Mouse (Mus musculus) limb, embryonic 12.5 days (tissue): ENCODE data around the gene Cog2. TPM values are rescaled to one million over a fixed set of nuclear protein-coding genes. Genes with fewer than 3 reads are reported as not detected.

Experiments used
- ATAC-seq: fragments of 200-750 bp; cut with Nextera tagmentation; 2 replicates; pipeline ENCODE4 v1.8.0; 2017; ENCODE audit warnings: low read depth, moderate TSS enrichment; ENCODE audit not compliant: insufficient number of reproducible peaks, insufficient read depth, low FRiP score, low TSS enrichment
- H3K27ac ChIP-seq: fragments of 300-500 bp; sonication (generic); 2 replicates; pipeline ENCODE4 v1.5.1; 2016; ENCODE audit warnings: mild to moderate bottlenecking, moderate library complexity
- H3K27me3 ChIP-seq: fragments of 300-500 bp; sonication (generic); 2 replicates; pipeline ENCODE4 v1.6.1; 2016; ENCODE audit warnings: mild to moderate bottlenecking, moderate library complexity
- H3K36me3 ChIP-seq: fragments of 300-500 bp; sonication (generic); 2 replicates; pipeline ENCODE4 v1.6.1; 2016; ENCODE audit warnings: mild to moderate bottlenecking, moderate library complexity
- H3K4me1 ChIP-seq: fragments of 300-500 bp; sonication (generic); replicated peaks from 2 replicates; pipeline ENCODE4 v1.6.1; 2016
- H3K4me2 ChIP-seq: fragments of 300-500 bp; sonication (generic); 2 replicates; pipeline ENCODE4 v1.6.1; 2016; ENCODE audit warnings: mild to moderate bottlenecking, moderate library complexity
- H3K4me3 ChIP-seq: fragments of 300-500 bp; sonication (generic); replicated peaks from 2 replicates; pipeline ENCODE4 v1.5.1; 2016; ENCODE audit warnings: mild to moderate bottlenecking
- H3K9ac ChIP-seq: fragments of 300-500 bp; sonication (generic); replicated peaks from 2 replicates; pipeline ENCODE4 v1.6.1; 2016; ENCODE audit warnings: mild to moderate bottlenecking, moderate library complexity
- H3K9me3 ChIP-seq: fragments of 300-500 bp; sonication (generic); 2 replicates; pipeline ENCODE4 v1.6.1; 2016; ENCODE audit warnings: mild to moderate bottlenecking, moderate library complexity
- WGBS: fragments of 180-500 bp; shearing (Covaris S2); methylation state at CpG from one replicate; pipeline ENCODE4 v1.1.7; 2016; 5-methylcytosine and 5-hydroxymethylcytosine counted together
- polyA plus RNA-seq: library from polyadenylated mRNA; unstranded; fragments of >200 nt; fragmentation: Nextera tagmentation; extraction: Ambion mirVana; gene quantifications from 2 replicates; pipeline ENCODE4 v1.2.1, GENCODE M21; 2016

Cog2 gene
- polyA plus RNA-seq, 1 experiment from 2014 or later = 42.8 TPM

DNA sequence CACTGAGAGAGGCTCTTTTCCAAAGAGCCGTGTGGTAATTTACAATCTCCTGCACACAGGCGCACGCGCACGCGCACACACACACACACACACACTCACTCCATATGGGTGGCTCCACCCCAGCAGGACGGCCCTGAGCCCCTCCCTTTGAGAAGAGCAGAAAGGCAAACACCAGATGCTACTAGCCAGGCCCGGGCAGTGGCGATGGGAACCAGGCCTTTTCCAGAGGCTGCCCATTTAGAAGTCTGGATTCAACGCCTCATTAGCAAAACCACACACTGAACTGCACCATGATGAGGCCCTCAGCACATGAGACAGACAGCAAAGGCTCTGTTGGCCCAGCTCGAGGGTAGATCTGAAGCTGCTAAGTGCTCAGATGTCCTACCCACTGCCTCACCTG lies 24.9 kb upstream of the Cog2 start:
- no peaks in the 10 kb centered on the region for H3K36me3 ChIP-seq
- H3K9me3 ChIP-seq = no peaks in the 10 kb centered on the region
- H3K9ac ChIP-seq = no peak overlapping the region
- no peaks in the 10 kb centered on the region for H3K27me3 ChIP-seq
- WGBS = 71% methylated on average over 11 of the region's 11 CpGs
- H3K4me3 ChIP-seq = no peak overlapping the region
- H3K4me2 ChIP-seq = no peak overlapping the region
- H3K27ac ChIP-seq = no peak overlapping the region
- H3K4me1 ChIP-seq = no peaks in the 10 kb centered on the region
- no peak for ATAC-seq

DNA sequence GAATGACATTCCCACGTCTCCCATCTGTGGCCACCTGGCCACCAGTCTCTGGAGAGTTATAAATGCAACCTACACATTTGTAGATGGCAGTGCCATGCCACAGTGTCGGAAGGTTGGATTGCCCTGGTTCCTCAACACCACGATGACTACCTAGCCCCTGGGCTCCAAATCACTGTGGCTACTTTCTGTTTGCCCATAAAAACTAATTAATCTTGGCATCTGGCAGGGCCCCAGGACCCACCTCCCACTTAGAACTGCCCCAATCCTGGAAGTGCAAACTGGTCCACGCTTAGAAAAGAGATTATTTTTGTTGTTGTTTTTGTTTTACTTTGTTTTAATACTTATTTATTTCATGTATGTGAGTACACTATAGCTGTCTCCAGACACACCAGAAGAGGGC lies 24.3 kb upstream of the Cog2 start:
- 80% methylated on average over 4 of the region's 4 CpGs for WGBS
- Histone ChIP-seq H3K36me3 (no peaks in the 10 kb centered on the region), H3K9ac (no peak overlapping the region), H3K4me2 (no peak overlapping the region), H3K9me3 (no peaks in the 10 kb centered on the region), H3K4me1 (no peaks in the 10 kb centered on the region), H3K27me3 (no peaks in the 10 kb centered on the region), H3K27ac (no peak overlapping the region), H3K4me3 (no peak overlapping the region)
- no peak for ATAC-seq

GRCm38 (mm10) chr8:124496871-124497270 lies 23.7 kb upstream of the Cog2 start:
- Histone ChIP-seq H3K36me3 (no peaks in the 10 kb centered on the region), H3K9me3 (no peaks in the 10 kb centered on the region), H3K4me3 (no peak overlapping the region), H3K27ac (no peak overlapping the region), H3K4me2 (no peak overlapping the region), H3K4me1 (no peaks in the 10 kb centered on the region), H3K9ac (no peak overlapping the region), H3K27me3 (no peaks in the 10 kb centered on the region)
- no peak for ATAC-seq
- 96% methylated on average over 5 of the region's 5 CpGs for WGBS

DNA sequence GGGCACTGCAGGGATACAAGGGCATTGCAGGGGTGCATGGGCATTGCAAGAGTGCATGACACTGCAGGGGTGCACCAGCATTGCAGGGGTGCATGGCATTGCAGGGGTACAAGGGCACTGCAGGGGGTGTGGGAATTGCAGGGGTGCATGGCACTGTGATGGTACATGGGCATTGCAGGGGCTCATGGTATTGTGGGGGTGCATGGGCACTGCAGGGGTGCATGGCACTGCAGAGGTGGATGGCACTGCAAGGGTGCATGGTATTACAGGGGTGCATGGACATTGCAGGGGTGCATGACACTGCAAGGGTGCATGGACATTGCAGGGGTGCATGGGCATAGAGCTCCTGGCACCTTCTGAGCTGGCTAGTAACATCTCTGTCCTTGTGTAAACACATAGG lies 22.2 kb upstream of the Cog2 start:
- no peak overlapping the region for H3K4me2 ChIP-seq
- H3K9me3 ChIP-seq = 0 out of 2 replicates have a peak, but pooled peaks cover 2% of the 10 kb centered on the region
- H3K4me3 ChIP-seq = no peak overlapping the region
- H3K27me3 ChIP-seq = no peaks in the 10 kb centered on the region
- ATAC-seq = no peak
- H3K27ac ChIP-seq = no peak overlapping the region
- no peaks in the 10 kb centered on the region for H3K36me3 ChIP-seq
- no peak overlapping the region for H3K9ac ChIP-seq
- no peaks in the 10 kb centered on the region for H3K4me1 ChIP-seq

- Histone ChIP-seq H3K27me3 (no peaks in the 10 kb centered on the region), H3K4me3 (no peak overlapping the region), H3K36me3 (no peaks in the 10 kb centered on the region), H3K4me1 (no peaks in the 10 kb centered on the region), H3K27ac (no peak overlapping the region), H3K9ac (no peak overlapping the region), H3K4me2 (no peak overlapping the region), H3K9me3 (0 out of 2 replicates have a peak, but pooled peaks cover 7% of the 10 kb centered on the region)
- ATAC-seq = no peak
- WGBS = 58% methylated on average over 7 of the region's 7 CpGs
These were observed 21.2 kb upstream of the Cog2 start for GRCm38 (mm10) chr8:124499236-124499937.

DNA sequence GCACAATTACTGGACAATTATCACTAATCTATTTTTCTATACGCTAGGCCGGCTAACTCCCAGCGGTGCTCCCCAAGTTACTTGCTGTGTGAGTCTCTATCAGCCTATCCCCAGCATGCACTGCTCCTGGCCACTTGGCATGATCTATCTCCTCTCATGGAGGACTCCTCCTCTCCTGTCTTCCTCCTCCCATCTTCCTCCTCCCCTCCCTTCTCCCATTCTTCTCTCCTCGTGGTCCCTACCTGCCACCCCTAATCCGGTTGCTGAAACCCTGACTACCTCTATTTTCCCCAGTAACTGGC lies 20.7 kb upstream of the Cog2 start:
- WGBS = 80% methylated on average over 5 of the region's 5 CpGs
- Histone ChIP-seq H3K4me2 (no peak overlapping the region), H3K36me3 (no peaks in the 10 kb centered on the region), H3K4me3 (no peak overlapping the region), H3K27ac (no peak overlapping the region), H3K9ac (no peak overlapping the region), H3K27me3 (no peaks in the 10 kb centered on the region), H3K9me3 (0 out of 2 replicates have a peak, but pooled peaks cover 7% of the 10 kb centered on the region), H3K4me1 (no peaks in the 10 kb centered on the region)
- ATAC-seq = no peak

DNA sequence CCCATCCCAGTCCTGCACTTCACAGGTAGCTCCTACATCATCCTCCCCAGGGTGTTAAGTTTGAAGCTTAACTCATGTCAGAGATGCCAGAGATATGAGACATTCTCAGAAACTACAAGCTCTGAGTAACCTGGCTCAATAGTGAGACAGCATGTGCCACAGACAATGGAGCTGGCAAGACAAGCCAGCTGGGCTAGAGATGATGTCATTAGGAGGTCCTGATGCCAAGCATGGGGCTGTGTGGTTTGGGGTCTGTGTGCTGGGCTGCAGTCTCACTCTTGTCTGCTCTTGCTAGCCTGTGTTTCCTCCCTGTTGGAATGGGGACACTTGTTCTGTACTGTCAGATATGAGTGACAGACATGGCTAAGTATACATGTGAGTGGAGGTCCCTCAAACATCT lies 14.9 kb upstream of the Cog2 start:
- ATAC-seq = no peak
- no peak overlapping the region for H3K27ac ChIP-seq
- H3K9ac ChIP-seq = no peak overlapping the region
- no peaks in the 10 kb centered on the region for H3K4me1 ChIP-seq
- H3K36me3 ChIP-seq = no peaks in the 10 kb centered on the region
- no peak overlapping the region for H3K4me2 ChIP-seq
- H3K27me3 ChIP-seq = no peaks in the 10 kb centered on the region; the same call in 1 of the 2 replicates
- 0 out of 2 replicates have a peak, but pooled peaks cover 7% of the 10 kb centered on the region for H3K9me3 ChIP-seq
- H3K4me3 ChIP-seq = no peak overlapping the region

- Histone ChIP-seq H3K9me3 (0 out of 2 replicates have a peak, but pooled peaks cover 7% of the 10 kb centered on the region), H3K27me3 (no peaks in the 10 kb centered on the region; the same call in 1 of the 2 replicates), H3K4me3 (no peak overlapping the region), H3K4me1 (no peaks in the 10 kb centered on the region), H3K4me2 (no peak overlapping the region), H3K36me3 (no peaks in the 10 kb centered on the region), H3K9ac (no peak overlapping the region), H3K27ac (no peak overlapping the region)
- 75% methylated on average over 8 of the region's 8 CpGs for WGBS
- ATAC-seq = no peak
These were observed 12.8 kb upstream of the Cog2 start for GRCm38 (mm10) chr8:124507572-124508320.

DNA sequence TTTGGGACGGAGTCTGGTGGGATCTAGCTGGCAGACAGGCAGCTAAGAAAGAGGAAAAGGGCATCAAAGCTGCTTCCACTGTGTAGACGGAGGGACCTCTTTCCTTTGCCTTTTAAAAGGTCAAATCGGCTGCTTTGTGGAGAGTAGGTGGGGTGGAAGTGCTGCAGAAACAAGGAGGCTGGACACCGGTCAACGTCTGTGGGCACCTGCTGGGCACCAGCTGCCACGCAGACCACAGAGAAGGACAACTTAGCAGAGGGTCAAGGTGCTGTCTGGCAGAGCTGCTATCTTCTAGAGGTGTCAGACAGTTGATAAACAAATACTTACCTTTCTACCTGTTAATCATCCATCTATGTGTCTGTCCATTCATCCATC lies 12.3 kb upstream of the Cog2 start:
- WGBS = 79% methylated on average over 6 of the region's 6 CpGs
- no peak for ATAC-seq
- H3K9ac ChIP-seq = no peak overlapping the region

DNA sequence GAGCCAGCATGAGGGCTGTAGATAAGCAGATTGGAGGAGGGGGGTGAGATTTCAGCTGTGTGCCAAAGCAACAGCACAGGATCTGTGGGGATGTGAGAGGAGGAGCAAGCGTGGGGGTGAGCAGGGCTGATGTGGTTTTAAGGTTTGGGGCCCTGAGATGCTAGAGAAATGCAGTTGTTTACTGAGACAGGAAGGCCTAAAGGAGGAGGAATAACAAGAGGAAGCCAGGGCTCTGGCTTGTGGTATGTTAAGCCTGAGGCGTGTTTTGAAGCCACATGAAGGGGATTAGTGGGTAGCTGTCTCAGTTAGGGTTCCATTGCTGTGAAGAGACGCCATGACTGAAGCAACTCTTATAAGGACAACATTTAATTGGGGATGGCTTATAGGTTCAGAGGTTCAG lies 11.4 kb upstream of the Cog2 start:
- no peaks in the 10 kb centered on the region for H3K4me1 ChIP-seq
- WGBS = 78% methylated on average over 3 of the region's 3 CpGs
- no peak overlapping the region for H3K9ac ChIP-seq
- H3K4me3 ChIP-seq = no peak overlapping the region
- no peak overlapping the region for H3K27ac ChIP-seq
- no peak overlapping the region for H3K4me2 ChIP-seq
- no peak for ATAC-seq
- H3K36me3 ChIP-seq = no peaks in the 10 kb centered on the region
- H3K27me3 ChIP-seq = no peaks in the 10 kb centered on the region; the same call in 1 of the 2 replicates
- H3K9me3 ChIP-seq = no peaks in the 10 kb centered on the region

More for the DNA sequence above, 12.3 kb upstream of the Cog2 start:
- H3K4me1 ChIP-seq = no peaks in the 10 kb centered on the region
- no peak overlapping the region for H3K4me3 ChIP-seq
- H3K27ac ChIP-seq = no peak overlapping the region
- 0 out of 2 replicates have a peak, but pooled peaks cover 6% of the 10 kb centered on the region for H3K9me3 ChIP-seq
- no peak overlapping the region for H3K4me2 ChIP-seq
- no peaks in the 10 kb centered on the region; the same call in 1 of the 2 replicates for H3K27me3 ChIP-seq
- H3K36me3 ChIP-seq = no peaks in the 10 kb centered on the region

DNA sequence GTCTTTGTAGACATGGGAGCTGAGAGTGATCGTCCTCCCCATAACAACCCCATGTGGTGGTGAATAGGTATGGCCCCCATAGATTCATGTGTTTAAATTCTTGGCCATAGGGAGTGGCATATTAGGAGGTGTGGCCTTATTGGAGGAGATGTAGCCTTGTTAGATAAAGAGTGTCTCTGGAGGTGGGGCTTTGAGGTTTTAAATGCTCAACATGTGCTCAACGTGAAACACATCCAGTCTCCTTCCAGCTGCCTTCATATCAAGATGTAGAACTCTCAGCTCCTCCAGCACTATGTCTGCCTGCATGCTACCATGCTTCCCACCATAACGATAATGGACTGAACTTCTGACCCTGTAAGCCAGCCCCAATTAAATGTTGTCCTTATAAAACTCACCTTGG lies 4.5 kb upstream of the Cog2 start:
- H3K9me3 ChIP-seq = no peaks in the 10 kb centered on the region
- no peak overlapping the region for H3K4me3 ChIP-seq
- H3K4me2 ChIP-seq = no peak overlapping the region
- H3K9ac ChIP-seq = no peak overlapping the region
- H3K27me3 ChIP-seq = peaks cover 11% of the 10 kb centered on the region
- no peaks in the 10 kb centered on the region for H3K36me3 ChIP-seq
- WGBS = 66% methylated on average over 3 of the region's 3 CpGs
- no peak overlapping the region for H3K27ac ChIP-seq
- no peaks in the 10 kb centered on the region for H3K4me1 ChIP-seq
- ATAC-seq = no peak

- H3K4me3 ChIP-seq = no peak overlapping the region
- peaks cover 11% of the 10 kb centered on the region for H3K27me3 ChIP-seq
- H3K36me3 ChIP-seq = no peaks in the 10 kb centered on the region
- no peak overlapping the region for H3K27ac ChIP-seq
- no peak for ATAC-seq
- no peak overlapping the region for H3K9ac ChIP-seq
- no peaks in the 10 kb centered on the region for H3K9me3 ChIP-seq
- no peak overlapping the region for H3K4me2 ChIP-seq
- H3K4me1 ChIP-seq = peaks cover 4% of the 10 kb centered on the region
- WGBS = 71% methylated on average over 6 of the region's 6 CpGs
These were observed 4.0 kb upstream of the Cog2 start for GRCm38 (mm10) chr8:124516525-124516924.
